Mouse (Mus musculus): Measurements from ENCODE around the gene Slc30a1. TPM values are rescaled to one million over a fixed set of nuclear protein-coding genes. Genes with fewer than 3 reads are reported as not detected.

Slc30a1 gene
- polyA plus RNA-seq, 1 experiment: 8.4 TPM

DNA sequence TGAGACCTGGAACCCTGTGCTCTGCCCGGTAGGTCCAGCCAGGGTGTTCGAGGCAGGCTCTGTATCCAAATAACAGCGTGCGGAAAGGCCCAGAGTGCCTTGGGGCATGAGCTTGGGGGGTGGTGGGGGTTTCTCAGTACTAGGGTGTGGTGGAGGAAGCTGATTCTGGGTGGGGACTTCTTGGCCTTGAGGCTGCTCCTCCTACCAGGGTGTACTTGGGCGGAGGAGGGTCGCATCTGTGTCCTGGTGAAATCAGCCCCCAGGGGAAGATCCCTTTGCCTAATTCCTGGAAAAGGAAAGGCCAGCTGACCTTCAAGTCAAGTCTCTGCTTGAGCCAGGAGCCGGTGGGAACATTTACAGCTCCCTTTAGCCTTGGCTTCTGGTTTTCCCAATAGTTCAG is 39.7 kb downstream of the Slc30a1 start:
- TF ChIP-seq POLR2A (IDR thresholded peaks at IDR 0.05; ENCODE audit: control insufficient read depth, extremely low read depth, insufficient read depth, low read length, poor library complexity) (no peak), CTCF (IDR thresholded peaks at IDR 0.05; ENCODE audit: borderline replicate concordance, control insufficient read depth, extremely low read depth, insufficient read depth, low read length, poor library complexity) (no peak)
- Histone ChIP-seq H3K4me1 (replicated peaks; ENCODE audit: control insufficient read depth, insufficient read depth, low read length) (peaks cover 7% of the 10 kb centered on the region), H3K27me3 (ENCODE audit: control insufficient read depth, insufficient read depth, low read length) (no peaks in the 10 kb centered on the region), H3K36me3 (ENCODE audit: control insufficient read depth, insufficient read depth, low read length) (no peaks in the 10 kb centered on the region), H3K4me3 (ENCODE audit: control insufficient read depth, insufficient read depth, low read length) (no peak overlapping the region), H3K27ac (ENCODE audit: control insufficient read depth, insufficient read depth, low read length) (no peak overlapping the region)
- DNase-seq: no peak
- WGBS: 95% methylated on average over 7 of the region's 7 CpGs

- Histone ChIP-seq H3K27me3 (ENCODE audit: control insufficient read depth, insufficient read depth, low read length) (no peaks in the 10 kb centered on the region), H3K27ac (ENCODE audit: control insufficient read depth, insufficient read depth, low read length) (no peak overlapping the region)
- TF ChIP-seq POLR2A (IDR thresholded peaks at IDR 0.05; ENCODE audit: control insufficient read depth, extremely low read depth, insufficient read depth, low read length, poor library complexity) (no peak), CTCF (IDR thresholded peaks at IDR 0.05; ENCODE audit: borderline replicate concordance, control insufficient read depth, extremely low read depth, insufficient read depth, low read length, poor library complexity) (no peak)
Measured at GRCm38 (mm10) chr1:191946835-191947234, 40.3 kb downstream of the Slc30a1 start.

GRCm38 (mm10) chr1:191947796-191948195 is 41.2 kb downstream of the Slc30a1 start:
- Histone ChIP-seq H3K4me1 (replicated peaks; ENCODE audit: control insufficient read depth, insufficient read depth, low read length) (peaks cover 7% of the 10 kb centered on the region), H3K4me3 (ENCODE audit: control insufficient read depth, insufficient read depth, low read length) (no peak overlapping the region), H3K36me3 (ENCODE audit: control insufficient read depth, insufficient read depth, low read length) (no peaks in the 10 kb centered on the region), H3K27me3 (ENCODE audit: control insufficient read depth, insufficient read depth, low read length) (no peaks in the 10 kb centered on the region), H3K27ac (ENCODE audit: control insufficient read depth, insufficient read depth, low read length) (no peak overlapping the region)
- no peak for TF ChIP-seq CTCF (IDR thresholded peaks at IDR 0.05; ENCODE audit: borderline replicate concordance, control insufficient read depth, extremely low read depth, insufficient read depth, low read length, poor library complexity)
- TF ChIP-seq POLR2A (IDR thresholded peaks at IDR 0.05; ENCODE audit: control insufficient read depth, extremely low read depth, insufficient read depth, low read length, poor library complexity): no peak
- no peak for DNase-seq
- WGBS: 88% methylated on average over 8 of the region's 8 CpGs

More at GRCm38 (mm10) chr1:191946835-191947234, 40.3 kb downstream of the Slc30a1 start:
- peaks cover 7% of the 10 kb centered on the region for H3K4me1 ChIP-seq (replicated peaks; ENCODE audit: control insufficient read depth, insufficient read depth, low read length)
- no peaks in the 10 kb centered on the region for H3K36me3 ChIP-seq (ENCODE audit: control insufficient read depth, insufficient read depth, low read length)
- H3K4me3 ChIP-seq (ENCODE audit: control insufficient read depth, insufficient read depth, low read length): no peak overlapping the region
- WGBS: 87% methylated on average over 2 of the region's 2 CpGs
- DNase-seq: no peak

GRCm38 (mm10) chr1:191948600-191948999 is 42.0 kb downstream of the Slc30a1 start:
- Histone ChIP-seq H3K27ac (ENCODE audit: control insufficient read depth, insufficient read depth, low read length) (no peak overlapping the region), H3K27me3 (ENCODE audit: control insufficient read depth, insufficient read depth, low read length) (no peaks in the 10 kb centered on the region), H3K36me3 (ENCODE audit: control insufficient read depth, insufficient read depth, low read length) (no peaks in the 10 kb centered on the region), H3K4me3 (ENCODE audit: control insufficient read depth, insufficient read depth, low read length) (no peak overlapping the region), H3K4me1 (replicated peaks; ENCODE audit: control insufficient read depth, insufficient read depth, low read length) (peaks cover 3% of the 10 kb centered on the region)
- no peak for TF ChIP-seq CTCF (IDR thresholded peaks at IDR 0.05; ENCODE audit: borderline replicate concordance, control insufficient read depth, extremely low read depth, insufficient read depth, low read length, poor library complexity)
- no peak for TF ChIP-seq POLR2A (IDR thresholded peaks at IDR 0.05; ENCODE audit: control insufficient read depth, extremely low read depth, insufficient read depth, low read length, poor library complexity)
- DNase-seq: no peak
- WGBS: 64% methylated on average over 8 of the region's 8 CpGs

DNA sequence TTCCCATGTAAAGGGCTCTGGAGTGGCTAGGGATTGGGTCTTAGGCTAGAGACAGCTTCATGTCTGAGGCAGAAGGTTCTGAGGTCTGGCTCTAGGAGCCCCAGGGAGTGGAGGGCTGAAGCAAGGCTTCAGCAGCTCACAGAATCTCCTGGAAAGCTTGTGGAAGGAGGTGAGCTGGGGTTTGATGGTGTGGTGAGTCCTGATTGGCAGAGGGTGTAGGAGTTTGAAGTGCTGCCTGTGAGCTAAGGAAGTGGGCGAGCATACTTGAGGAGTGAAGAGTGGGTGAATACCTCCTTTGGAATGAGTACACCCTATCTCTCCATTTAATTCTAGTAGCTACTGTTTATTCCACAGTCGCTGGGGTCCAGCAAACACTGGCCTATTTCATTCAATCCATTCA is 44.0 kb downstream of the Slc30a1 start:
- Histone ChIP-seq H3K4me3 (ENCODE audit: control insufficient read depth, insufficient read depth, low read length) (no peak overlapping the region), H3K36me3 (ENCODE audit: control insufficient read depth, insufficient read depth, low read length) (no peaks in the 10 kb centered on the region), H3K4me1 (replicated peaks; ENCODE audit: control insufficient read depth, insufficient read depth, low read length) (peaks cover 8% of the 10 kb centered on the region), H3K27me3 (ENCODE audit: control insufficient read depth, insufficient read depth, low read length) (no peaks in the 10 kb centered on the region), H3K27ac (ENCODE audit: control insufficient read depth, insufficient read depth, low read length) (no peak overlapping the region)
- no peak for DNase-seq
- TF ChIP-seq CTCF (IDR thresholded peaks at IDR 0.05; ENCODE audit: borderline replicate concordance, control insufficient read depth, extremely low read depth, insufficient read depth, low read length, poor library complexity) (no peak), POLR2A (IDR thresholded peaks at IDR 0.05; ENCODE audit: control insufficient read depth, extremely low read depth, insufficient read depth, low read length, poor library complexity) (no peak)
- whole genome bisulfite sequencing: 70% methylated on average over 2 of the region's 2 CpGs

DNA sequence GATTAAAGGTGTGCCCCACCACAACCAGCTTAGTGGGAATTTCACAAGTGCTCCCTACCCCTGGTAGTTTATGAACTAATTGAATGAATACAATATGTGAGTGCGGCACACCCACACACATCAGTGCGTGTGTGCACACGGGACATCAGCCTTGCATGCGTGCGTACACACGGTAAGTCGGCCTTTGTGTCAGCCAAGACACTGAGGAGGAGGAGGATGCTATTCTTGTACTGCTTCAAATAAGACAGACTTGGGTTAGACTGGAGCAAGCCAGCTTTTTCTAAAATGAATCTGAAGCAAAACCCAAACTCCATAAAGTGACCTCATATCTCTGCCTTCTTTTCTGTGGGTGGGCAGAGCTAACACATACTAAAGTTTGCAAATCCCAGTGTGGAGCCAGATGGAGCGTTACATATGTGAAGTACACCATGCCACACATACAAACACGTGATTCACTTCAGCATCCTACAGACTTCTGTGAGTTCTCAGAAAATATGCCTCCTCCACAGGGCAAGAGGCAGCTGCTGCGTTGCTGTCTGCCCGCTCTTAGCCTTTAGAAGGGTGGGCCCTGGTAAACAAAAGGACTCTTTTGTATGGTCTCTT is 46.3 kb downstream of the Slc30a1 start:
- Histone ChIP-seq H3K27me3 (ENCODE audit: control insufficient read depth, insufficient read depth, low read length) (no peaks in the 10 kb centered on the region), H3K36me3 (ENCODE audit: control insufficient read depth, insufficient read depth, low read length) (no peaks in the 10 kb centered on the region), H3K4me3 (ENCODE audit: control insufficient read depth, insufficient read depth, low read length) (no peak overlapping the region), H3K27ac (ENCODE audit: control insufficient read depth, insufficient read depth, low read length) (no peak overlapping the region), H3K4me1 (replicated peaks; ENCODE audit: control insufficient read depth, insufficient read depth, low read length) (peaks cover 21% of the 10 kb centered on the region)
- DNase-seq: no peak
- WGBS: 96% methylated on average over 11 of the region's 11 CpGs
- TF ChIP-seq POLR2A (IDR thresholded peaks at IDR 0.05; ENCODE audit: control insufficient read depth, extremely low read depth, insufficient read depth, low read length, poor library complexity): no peak
- no peak for TF ChIP-seq CTCF (IDR thresholded peaks at IDR 0.05; ENCODE audit: borderline replicate concordance, control insufficient read depth, extremely low read depth, insufficient read depth, low read length, poor library complexity)

DNA sequence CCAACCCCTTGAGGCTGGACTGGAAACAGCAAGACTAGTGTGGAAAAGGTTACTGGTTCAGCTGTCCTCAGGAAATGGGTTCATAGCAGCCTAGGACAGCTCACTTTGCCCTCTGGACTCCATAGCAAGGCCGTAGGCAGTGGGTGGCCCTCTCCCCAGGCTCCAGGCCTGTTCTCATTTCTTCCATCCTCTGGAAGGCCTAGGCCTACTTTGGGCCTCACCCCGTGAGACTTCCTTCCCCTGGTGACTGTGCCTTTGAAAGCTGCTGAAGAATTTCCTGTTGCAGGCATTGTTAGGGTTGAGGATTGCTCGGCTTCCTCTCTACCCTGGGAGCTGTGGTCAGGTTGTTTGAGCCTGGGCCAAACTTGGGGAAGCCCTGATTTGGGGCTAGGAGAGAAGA is 48.5 kb downstream of the Slc30a1 start:
- Histone ChIP-seq H3K4me1 (replicated peaks; ENCODE audit: control insufficient read depth, insufficient read depth, low read length) (peaks cover 21% of the 10 kb centered on the region), H3K4me3 (ENCODE audit: control insufficient read depth, insufficient read depth, low read length) (no peak overlapping the region), H3K27ac (ENCODE audit: control insufficient read depth, insufficient read depth, low read length) (peak overlapping the region; percentile 29; the same call in 1 of the 2 replicates), H3K27me3 (ENCODE audit: control insufficient read depth, insufficient read depth, low read length) (no peaks in the 10 kb centered on the region), H3K36me3 (ENCODE audit: control insufficient read depth, insufficient read depth, low read length) (no peaks in the 10 kb centered on the region)
- WGBS: 16% methylated on average over 3 of the region's 3 CpGs
- peak; percentile 19 for DNase-seq
- TF ChIP-seq CTCF (IDR thresholded peaks at IDR 0.05; ENCODE audit: borderline replicate concordance, control insufficient read depth, extremely low read depth, insufficient read depth, low read length, poor library complexity) (no peak), POLR2A (IDR thresholded peaks at IDR 0.05; ENCODE audit: control insufficient read depth, extremely low read depth, insufficient read depth, low read length, poor library complexity) (no peak)

All from thymus, adult 2 months (tissue).